Mouse (Mus musculus) retina, adult 2 months (tissue): ENCODE measurements at regions not wholly inside any gene's neighbourhood (a gene's known extent, or its start where the extent isn't known, plus 50 kb on each side); places are given as distances from the start of the nearest gene placed in this dataset.
"Not testable (repeated sequence)": the region's sequence is repeated elsewhere in the genome, so short reads cannot be mapped to it uniquely, and the experiment has no call there.

ENCODE experiments used
- DNase-seq: peaks from one replicate; pipeline ENCODE4 v3.0.0-alpha.2; 2012; ENCODE audit warnings: low read depth, low spot score

DNA sequence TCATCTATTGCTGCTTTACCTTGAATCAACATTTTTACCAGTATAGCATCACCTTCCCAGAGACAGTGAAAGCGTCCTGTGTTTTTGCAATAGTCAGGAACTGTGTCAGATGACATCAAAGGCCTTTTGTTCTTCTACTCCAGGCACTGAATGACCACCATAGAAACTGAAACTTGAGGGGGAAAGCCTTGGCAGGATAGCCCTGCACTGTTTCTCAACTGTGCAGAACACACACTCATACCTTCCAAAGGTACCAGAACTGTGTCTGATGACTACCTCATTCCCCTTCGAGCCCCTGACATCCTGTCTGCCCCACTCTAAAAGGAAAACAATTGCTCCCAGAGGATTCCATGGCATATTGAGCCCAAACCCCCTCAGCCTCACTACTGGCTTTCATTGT lies 134.3 kb downstream of the Tomm20 start:
- DNase-seq: not testable (repeated sequence)

DNA sequence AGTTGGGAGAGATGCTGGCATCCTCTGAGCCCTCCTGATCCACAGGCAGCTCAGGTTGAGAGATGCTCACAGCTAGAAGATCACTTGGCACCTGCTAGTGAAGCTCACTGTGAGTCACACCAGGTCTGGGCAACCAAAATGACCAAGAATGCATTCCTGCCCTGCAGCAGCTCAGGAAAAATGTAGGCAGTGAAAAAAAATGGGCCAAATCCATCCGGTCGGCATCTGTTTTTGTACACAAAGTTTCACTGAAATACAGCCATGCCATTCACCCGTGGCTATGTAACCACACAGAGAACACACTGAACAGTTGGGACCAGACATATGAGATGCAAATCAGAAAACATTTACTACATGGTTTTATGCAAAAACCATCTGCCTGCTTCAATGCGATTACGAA lies 135.1 kb downstream of the Tomm20 start:
- no peak for DNase-seq

DNA sequence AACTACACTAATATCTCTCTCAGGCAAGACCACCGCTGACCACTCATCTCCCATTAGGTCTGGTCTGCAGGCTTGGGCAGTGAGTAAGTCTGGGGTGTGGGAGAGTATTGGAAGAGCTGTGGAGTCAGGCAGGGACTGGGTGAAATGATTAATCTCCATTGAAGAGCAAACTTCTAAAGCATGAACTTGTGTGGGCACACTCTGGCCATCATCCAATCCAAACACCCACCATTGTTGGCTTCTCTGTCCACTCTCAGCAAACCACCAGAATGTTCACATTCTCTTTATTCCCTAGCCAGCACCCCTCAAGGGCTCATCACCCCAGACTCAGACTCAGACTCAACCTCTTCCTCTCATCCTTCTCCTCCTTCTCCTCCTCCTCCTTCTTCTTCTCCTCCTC lies 136.3 kb downstream of the Tomm20 start:
- no peak for DNase-seq

DNA sequence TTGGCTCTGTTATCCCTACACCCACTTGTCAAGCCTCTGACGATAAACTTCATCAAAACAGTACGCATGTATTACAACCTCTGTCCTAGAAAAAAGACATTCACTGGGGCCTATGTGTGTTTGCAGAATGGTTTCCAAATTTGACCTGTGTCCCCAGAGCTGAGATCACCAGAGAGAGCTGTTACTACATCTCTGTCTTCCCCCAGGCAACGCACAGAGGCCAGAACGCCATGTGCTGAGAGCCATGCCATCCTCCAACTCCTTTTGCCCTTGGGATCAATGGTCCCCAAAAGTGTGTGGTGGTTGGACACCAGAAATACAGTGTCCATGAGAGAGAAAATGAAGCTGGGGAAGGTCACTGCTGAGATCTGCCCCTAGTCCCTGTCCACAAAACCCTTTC lies 137.1 kb downstream of the Tomm20 start:
- DNase-seq: no peak

DNA sequence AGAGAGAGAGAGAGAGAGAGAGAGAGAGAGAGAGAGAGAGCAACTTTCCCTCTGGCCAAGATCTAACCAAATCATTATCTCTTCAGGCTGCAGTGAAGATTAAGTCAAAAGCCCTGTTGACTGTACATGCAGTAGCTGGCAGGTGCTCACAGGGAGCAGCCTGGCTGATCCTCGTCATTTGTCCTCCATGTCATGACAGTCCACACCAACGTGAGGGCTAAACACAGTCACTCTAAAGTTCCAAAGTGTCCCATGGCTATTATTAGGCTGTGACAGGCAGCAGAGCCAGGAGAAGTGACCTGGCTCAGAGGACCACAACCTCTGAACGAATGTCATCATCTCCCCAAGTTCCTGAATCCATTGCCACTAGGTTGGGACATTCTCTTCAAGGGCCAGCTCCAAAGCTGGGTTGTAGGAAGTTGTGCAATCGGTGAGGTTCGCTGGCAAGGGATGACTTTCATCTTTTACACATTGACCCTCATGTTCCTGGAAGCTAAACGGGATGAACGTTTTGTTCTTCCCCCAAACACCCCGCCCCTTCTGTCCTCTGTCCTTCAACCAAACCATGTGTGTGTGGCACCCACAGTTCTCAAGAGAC lies 138.4 kb downstream of the Tomm20 start:
- no peak for DNase-seq

DNA sequence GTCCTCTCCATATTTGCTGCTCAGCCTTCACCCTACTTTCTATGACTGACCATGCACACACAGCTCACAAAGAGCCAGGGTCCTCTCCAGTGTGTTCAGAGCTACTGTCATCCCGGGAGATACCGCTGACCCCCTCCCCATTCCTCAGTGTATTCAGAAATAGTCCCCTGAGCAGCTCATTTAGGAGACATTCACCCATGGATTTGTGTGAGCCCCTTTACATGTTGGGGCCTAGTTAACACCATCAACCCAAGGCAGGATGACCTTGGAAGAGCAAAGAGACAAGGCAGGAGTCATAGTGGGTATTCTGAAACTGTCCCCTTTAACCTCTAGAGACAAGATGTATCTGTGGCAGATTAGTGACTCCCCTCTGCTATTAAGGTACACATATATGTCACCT lies 139.1 kb downstream of the Tomm20 start:
- DNase-seq: no peak

DNA sequence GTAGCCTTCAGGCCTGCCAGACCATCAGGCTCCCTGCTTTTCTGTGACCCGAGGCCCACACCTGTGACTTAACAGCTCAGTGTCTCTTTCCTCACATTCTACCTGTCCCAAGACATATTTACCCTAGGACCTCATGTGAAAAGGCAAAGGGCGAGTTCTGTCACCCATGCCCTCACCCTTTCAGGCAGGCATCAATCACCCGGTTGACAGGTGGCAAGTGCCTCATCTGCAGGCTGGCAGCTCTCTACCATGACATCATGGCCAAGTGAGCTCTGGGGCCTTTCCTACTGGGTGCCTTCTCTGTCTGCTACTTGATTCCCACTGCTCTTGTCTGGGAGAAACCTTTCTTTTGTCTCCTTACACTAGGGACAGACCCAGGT lies 139.5 kb downstream of the Tomm20 start:
- DNase-seq: no peak

DNA sequence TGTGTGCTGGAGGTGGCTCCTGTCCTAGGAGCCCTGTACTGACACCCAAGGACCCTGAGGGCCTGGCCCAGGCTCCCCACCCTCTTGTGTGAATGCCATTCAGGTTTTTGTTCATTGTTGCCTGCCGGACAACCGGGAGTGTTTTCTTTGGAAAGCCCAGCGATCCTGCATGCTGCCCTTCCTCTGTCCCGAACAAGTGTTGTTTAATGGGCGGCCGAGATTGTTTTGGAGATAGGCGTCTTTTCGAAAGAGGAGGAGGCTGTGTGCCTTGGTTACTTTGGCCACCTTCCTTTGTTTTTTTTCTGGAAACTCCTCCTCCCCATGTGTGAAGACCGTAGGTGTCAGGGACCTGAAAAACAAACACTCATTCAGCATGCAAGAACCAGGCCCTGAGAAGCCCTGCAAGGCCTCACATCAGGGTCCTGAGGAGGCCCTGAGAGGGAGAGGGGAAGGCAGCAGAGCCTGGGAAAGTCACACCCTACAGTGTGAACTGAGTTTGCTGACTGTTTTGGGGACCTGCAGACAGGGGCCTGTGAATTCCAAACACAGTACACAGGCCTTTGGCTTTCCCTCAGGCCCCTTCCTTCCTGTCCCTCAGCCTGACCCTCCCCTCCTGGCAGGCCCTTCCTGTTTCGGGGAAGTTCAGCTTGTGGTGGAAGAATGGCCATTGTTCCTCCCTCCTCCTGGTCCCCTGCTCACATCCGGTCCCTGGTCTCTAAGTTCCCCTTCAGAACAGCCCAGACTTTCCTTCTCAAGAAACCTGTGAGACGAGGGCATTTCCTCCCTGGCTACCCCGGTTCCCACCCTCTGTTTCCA lies 140.1 kb downstream of the Tomm20 start:
- no peak for DNase-seq

DNA sequence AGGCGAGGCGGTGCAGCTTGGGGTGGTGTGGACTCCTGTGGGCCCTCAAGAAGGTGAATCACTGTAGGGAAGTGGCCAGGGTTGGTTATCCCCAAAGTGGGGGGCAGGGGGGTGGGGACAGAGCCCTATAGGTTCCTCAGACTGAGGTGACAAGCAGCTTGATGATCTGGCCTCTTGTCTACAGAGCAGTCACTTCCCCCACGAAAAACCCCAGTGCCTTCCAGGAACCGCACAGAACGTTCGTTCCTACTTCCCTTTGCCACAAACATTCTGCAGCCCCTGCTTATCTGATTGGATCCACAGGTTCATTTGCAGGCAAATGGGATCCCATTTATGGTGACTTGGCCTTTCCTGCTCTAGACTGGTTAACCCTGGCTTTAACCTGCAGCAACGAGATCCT lies 141.5 kb downstream of the Tomm20 start:
- no peak for DNase-seq

DNA sequence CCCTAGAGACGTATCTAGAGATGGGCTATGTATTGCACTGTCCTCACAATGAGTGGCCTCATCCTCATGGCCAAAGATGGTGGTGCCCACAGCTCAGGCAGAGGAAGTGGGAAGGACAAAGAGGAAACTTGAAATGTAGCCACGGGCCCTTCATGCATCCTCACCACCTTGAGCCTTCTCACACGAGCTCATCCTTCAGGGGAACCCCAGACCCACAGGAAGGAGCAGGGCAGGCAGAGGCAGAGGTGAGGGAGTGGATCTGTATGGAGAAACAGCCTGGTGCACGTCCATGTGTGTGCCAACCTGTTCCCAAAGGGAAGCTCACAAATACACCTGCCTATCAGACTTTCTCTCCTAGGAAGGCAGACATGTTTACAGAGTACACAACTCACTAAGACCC lies 143.0 kb downstream of the Tomm20 start:
- DNase-seq: no peak

DNA sequence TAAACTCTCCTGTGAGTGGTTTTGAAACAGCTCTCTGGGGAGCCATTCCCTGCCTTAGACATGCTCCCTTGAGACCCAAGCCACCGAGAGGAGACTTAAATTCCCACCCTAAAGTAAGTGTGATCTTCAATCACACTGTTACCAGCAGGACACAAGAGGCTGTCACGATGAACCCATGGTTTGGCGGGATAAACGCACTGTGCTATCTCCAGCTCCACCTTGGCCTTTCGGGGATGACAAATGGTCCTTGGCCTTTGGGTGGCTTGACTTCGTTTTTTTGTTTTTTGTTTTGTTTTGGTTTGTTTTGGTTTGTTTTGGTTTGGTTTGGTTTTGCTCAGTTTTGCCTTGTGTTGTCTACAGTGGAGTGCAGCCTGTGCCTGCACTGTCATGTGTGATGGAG lies 144.7 kb downstream of the Tomm20 start:
- DNase-seq: no peak

DNA sequence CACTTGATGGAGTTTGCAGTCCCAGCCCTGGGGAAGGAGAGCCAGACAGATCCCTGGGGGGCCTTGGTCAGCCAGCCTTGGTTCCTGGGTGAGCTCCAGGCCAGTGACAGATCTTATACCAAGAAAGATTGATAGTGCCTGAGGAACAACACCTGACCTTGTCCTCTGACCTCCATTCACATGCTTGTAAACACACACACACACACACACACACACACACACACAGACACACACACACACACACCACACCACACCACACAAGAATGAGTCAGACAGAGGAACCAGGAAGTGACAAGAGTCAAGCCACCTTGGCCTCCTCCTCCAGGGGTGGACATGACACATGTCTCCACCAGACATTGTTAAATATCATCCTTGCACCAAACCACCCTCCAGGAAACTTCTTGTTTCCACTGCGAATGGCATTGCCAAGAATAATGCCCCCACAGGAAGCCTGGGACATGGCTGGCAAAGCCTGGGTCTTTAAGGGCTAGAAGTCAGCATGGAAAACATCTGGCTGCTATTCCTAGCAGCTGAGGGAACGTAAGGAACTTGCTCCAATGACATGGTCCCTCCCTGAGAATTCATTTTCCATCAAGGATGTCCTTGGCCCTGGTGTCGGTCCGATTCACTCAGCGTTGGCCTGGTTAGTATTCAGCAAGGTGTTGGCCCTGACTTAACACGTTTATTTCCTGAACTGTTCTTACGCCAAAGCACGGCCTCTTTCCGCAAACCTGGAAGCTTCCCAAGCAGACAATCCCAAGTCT lies 147.9 kb downstream of the Tomm20 start:
- DNase-seq: no peak

DNA sequence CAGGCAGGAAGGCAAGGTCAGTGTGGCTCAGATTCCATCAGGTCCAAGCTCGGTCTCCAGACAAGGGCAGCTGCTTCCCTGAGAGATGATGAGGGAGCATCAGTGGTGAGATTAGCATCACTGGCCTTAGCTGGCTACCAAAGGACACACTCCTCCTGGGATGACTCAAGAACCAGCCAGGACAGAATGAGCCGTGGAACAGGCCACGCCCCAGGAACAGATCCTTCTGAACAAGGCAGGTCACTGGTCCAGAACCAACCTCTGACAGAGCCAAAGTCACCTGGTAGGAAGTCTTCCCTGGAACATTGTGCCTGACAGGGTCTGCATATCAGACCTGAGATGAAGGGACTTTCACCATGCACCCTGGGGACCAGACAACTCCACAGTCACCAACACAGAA lies 152.0 kb downstream of the Tomm20 start:
- no peak for DNase-seq

DNA sequence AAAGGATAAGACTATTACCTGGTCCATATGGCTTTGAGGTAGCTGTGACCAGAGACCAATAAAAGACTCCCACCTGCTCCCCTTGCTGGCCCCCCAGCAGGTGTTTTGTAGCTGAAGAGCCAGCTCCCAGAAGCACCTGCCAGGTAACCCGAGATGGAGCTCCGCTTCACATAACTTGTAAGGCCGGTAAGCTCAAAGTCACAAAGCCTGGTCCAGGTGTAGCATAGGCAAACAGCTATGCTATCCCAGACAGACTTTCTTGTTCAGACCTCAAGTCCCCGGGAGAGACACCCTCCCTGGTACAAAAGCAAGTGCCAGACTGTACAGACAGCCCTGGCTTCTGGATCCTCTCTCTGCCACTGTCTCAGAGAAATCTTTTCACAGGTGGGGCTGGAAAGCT lies 154.6 kb downstream of the Tomm20 start:
- DNase-seq: no peak

DNA sequence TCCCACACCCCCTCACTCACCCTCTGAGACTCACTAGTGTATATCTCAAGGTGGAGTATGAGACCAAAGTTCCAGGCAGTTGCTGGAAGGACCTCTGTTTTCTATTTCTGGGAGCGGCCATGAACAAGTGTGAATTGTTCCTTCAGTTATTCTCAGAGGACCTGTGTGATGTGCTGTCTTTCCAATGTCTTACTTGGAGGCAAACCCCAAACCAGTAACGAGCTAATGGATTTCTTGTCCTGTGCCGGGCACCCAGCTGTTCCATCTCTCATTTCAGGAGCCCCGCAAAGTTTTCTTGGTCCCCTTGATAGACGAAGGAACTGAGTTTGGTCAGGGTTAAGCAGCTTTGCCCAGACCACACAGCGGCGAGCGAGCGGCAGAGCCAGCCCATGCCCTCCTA lies 155.4 kb downstream of the Tomm20 start:
- no peak for DNase-seq

DNA sequence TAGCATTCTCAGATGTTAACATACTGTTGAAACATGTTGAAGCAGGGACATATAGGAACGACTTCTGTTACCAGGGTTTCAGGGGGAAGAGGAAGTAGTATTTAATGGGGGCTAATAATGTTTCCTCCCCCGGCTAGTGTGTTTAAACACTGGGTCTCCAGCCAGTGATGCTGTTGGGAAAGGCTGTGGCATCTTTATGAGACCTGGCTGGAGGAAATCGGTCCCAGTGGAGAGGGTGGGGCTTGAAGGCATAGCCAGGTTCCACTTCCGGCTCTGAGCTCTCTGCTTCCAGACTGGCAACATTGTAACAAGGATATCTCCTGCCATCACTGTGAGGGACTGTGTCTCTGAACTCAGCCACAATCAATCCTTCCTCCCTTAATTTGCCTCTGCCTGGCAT lies 156.6 kb downstream of the Tomm20 start:
- no peak for DNase-seq

DNA sequence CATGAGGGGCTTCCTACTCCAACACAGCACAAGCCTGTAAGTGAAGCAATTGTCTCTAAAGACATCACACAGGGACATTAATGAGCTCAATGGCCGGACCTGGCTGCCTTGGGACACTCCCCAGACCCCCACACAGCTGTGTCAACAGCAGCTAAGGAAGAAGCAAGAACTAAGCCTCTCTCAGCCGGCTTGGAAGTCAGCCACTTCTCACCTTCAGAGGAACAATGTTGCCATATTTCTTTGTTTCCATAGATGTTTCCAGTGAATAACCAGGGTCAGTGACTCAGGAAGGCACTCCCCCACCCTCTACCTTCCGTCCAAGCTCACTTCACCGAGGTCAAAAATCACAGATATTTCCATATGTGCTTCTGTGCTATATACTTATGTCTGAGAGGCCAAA lies 157.0 kb downstream of the Tomm20 start:
- no peak for DNase-seq

DNA sequence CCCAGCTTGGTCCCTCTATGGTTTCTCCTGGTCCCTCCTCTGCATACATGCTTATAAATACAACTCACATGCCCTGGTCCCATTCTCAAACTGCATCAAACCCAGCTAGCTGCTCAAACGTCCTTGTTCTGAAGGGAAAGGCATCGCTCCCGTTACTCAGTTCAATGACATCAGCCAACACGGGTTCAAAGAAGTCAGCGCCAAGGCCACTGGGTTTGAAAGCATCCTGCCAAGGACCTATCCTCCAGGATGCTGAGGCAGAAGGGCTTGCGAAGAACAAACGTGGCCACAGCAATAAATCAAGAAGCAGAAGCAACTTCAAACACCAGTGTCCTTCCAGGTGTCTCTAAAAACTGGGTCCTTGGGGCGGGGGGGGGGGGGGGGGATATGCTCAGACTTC lies 158.2 kb downstream of the Tomm20 start:
- DNase-seq: no peak

DNA sequence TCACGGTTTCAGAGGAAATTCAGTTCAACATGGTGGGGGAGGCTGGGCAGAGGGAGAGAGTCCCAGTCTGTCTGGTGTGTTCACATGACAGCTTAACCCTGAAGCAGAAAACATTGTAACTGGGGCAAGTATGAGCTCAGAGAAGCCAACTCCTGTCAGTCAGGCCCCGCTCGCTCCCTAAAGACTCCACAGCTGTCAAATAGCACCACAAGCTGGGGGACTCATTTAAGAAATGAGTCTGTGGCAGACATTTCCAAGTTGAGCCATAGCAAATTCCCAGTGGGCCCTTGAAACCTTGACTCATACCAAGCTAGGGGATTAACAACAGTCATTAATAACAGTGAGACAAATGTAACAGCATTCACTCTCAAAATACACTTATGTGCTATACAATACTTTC lies 160.4 kb downstream of the Tomm20 start:
- DNase-seq: no peak

DNA sequence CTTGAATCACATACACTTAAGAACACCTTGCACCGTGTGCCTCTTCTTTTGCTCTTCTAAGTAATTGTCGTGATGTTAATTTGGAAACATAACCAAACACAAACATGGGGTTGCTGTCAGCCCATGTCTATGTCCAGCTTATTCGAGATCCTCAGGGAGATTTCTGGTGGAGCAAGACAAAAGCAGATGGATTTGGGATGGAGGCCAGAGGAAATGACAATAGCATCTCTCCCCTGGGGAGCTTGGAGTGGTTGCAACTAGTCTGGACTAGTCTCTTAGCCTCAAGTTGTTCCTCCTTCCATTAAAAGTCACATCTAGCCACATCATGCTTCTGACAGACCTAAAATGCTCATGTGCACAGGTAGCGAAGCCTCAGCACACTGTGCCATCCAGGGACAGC lies 161.0 kb downstream of the Tomm20 start:
- no peak for DNase-seq

DNA sequence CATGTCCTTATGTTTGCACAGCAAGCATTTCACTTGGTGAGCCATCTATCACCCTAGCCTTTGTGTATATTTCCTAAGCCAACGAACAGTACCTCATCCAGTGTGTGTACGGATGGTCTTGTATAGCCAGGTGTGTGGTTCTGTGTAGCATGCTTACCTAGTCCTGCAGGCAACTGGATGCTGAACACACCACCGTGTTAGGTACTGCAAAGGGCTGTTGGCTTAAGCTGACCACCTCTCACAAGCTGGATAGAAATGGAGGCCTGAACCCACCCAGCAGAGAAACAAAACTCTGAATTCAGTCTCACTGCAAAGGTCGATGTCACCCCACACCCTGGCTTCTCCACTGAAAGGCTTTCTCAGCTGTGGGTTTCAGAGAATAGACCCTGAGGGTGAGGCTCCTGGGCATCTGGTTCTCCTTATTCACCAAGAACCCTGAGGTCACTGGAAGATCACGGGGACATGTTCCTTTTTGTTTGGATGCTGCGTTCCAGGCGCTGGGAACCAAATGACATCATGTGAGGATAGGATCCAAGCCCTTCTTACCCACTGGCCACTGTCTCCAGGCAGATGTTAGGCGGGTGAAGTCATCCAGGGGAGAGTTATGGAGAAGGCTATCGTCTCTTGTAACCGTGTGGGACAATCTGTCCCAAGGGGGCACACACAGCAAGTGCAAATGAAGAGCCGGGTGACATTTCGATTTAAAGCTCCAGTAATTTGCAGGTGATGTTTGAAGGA lies 161.8 kb downstream of the Tomm20 start:
- DNase-seq: no peak

DNA sequence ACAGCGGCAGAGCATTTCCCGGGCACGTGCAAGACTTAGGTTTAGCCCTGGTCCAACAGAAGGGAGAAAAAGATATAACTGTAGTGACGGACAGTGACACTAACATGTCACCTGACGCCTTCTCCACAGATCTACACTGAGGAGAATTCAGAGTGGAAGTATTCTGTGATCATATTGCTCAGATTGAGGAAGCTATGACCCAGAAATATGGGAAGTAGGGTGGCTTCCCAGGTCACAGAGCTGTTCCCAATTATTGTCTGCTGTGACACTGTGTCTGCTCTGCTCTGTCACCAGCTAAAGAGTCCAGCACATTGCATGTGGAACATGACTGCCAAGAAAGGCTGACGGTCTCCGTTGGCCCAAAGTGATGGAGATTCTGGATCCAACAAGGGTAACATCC lies 167.0 kb downstream of the Tomm20 start:
- no peak for DNase-seq
